Mouse (Mus musculus) ES-E14 (cell line): ENCODE data around the gene C9orf72. TPM values are rescaled to one million over a fixed set of nuclear protein-coding genes. Genes with fewer than 3 reads are reported as not detected.

Experiments used
- DNase-seq: peaks from one replicate; pipeline ENCODE4 v3.0.0-alpha.2; 2013; ENCODE audit warnings: low read depth, low spot score
- H3K27ac ChIP-seq: 2 replicates; pipeline ENCODE4 v1.5.1; 2012; ENCODE audit warnings: low read depth, mild to moderate bottlenecking, low read length, moderate library complexity, mixed read lengths; ENCODE audit not compliant: poor library complexity, insufficient read depth, severe bottlenecking
- H3K36me3 ChIP-seq: 2 replicates; pipeline ENCODE4 v1.6.1; 2012; ENCODE audit warnings: mild to moderate bottlenecking, low read length, moderate library complexity, mixed read lengths; ENCODE audit not compliant: control insufficient read depth, poor library complexity, insufficient read depth, severe bottlenecking
- H3K4me1 ChIP-seq, 2 experiments: fragments of 150-350 bp in 1 of 2; sonication (generic) in 1 of 2; 2 replicates each; pipeline ENCODE4 v1.6.1; 2012; ENCODE audit warnings: low read length in 2 of 2, mild to moderate bottlenecking in 1 of 2, mixed read lengths in 1 of 2; ENCODE audit not compliant: control insufficient read depth in 2 of 2, insufficient read depth in 2 of 2, poor library complexity in 1 of 2
- H3K4me3 ChIP-seq, 2 experiments: fragments of 150-350 bp in 1 of 2; sonication (generic) in 1 of 2; 2 replicates each; pipeline ENCODE4 v1.5.1; 2012; ENCODE audit warnings: low read length in 2 of 2, low read depth in 1 of 2, mild to moderate bottlenecking in 1 of 2, mixed read lengths in 1 of 2; ENCODE audit not compliant: insufficient read depth in 1 of 2, poor library complexity in 1 of 2, severe bottlenecking in 1 of 2
- H3K9ac ChIP-seq: 2 replicates; pipeline ENCODE4 v1.6.1; 2012; ENCODE audit warnings: low read depth, mild to moderate bottlenecking, low read length, mixed read lengths; ENCODE audit not compliant: poor library complexity, insufficient read depth, severe bottlenecking
- H3K9me3 ChIP-seq: fragments of 150-350 bp; sonication (generic); 2 replicates; pipeline ENCODE4 v1.6.1; 2012; ENCODE audit warnings: low read depth, mild to moderate bottlenecking, low read length; ENCODE audit not compliant: control insufficient read depth, insufficient read depth
- CHD2 ChIP-seq: IDR thresholded peaks from 2 replicates; pipeline ENCODE4 v1.6.1; 2014; ENCODE audit warnings: mild to moderate bottlenecking, low read depth, low read length, inconsistent platforms
- HCFC1 ChIP-seq: IDR thresholded peaks from 2 replicates; pipeline ENCODE4 v1.6.1; 2012; ENCODE audit warnings: low read length, inconsistent platforms, borderline replicate concordance; ENCODE audit not compliant: insufficient read depth
- MAFK ChIP-seq: IDR thresholded peaks from 2 replicates; pipeline ENCODE4 v1.6.1; 2014; ENCODE audit warnings: mild to moderate bottlenecking, low read depth, low read length, inconsistent platforms; ENCODE audit not compliant: insufficient read depth
- ZC3H11A ChIP-seq: IDR thresholded peaks from 2 replicates; pipeline ENCODE4 v1.6.1; 2012; ENCODE audit warnings: low read depth, mild to moderate bottlenecking, inconsistent platforms, low read length, borderline replicate concordance
- ZNF384 ChIP-seq: IDR thresholded peaks from 2 replicates; pipeline ENCODE4 v1.6.1; 2012; ENCODE audit warnings: low read depth, low read length, inconsistent platforms
- in situ Hi-C, 2 experiments: fragments of 600-800 bp; cut with MboI; formaldehyde crosslinking; loops; one replicate each; pipeline ENCODE4 v1.15.1; 2025; ENCODE audit warnings: low sequenced_read_pairs in 2 of 2, inconsistent platforms in 1 of 2; ENCODE audit not compliant: unreplicated experiment in 2 of 2
- total RNA-seq: library from RNA; depleted of rRNA; stranded (reverse); fragments of 300-350 nt; gene quantifications from 2 replicates; pipeline ENCODE4 v1.2.3, GENCODE M21; 2012

C9orf72 gene
- total RNA-seq, 1 experiment, result 7.1 TPM

GRCm38 (mm10) chr4:35189794-35190193, 36.2 kb downstream of the C9orf72 start:
- DNase-seq, result no peak
- Histone ChIP-seq H3K36me3 (peaks cover 2% of the 10 kb centered on the region; the same call in 1 of the 2 replicates), H3K9me3 (no peaks in the 10 kb centered on the region), H3K4me1 (peaks cover 2 to 4% of the 10 kb centered on the region in 2 experiments; a peak in 2 of 4 replicates), H3K27ac (no peak overlapping the region), H3K9ac (no peak overlapping the region), H3K4me3 (no peak overlapping the region)
- in situ Hi-C loops, result no loop called here
- no peak for TF ChIP-seq HCFC1
- no peak for TF ChIP-seq ZC3H11A
- TF ChIP-seq CHD2, result no peak
- no peak for TF ChIP-seq ZNF384
- no peak for TF ChIP-seq MAFK

- in situ Hi-C loops, result no loop called here
- peaks cover 0 to 2% of the 10 kb centered on the region in 2 experiments; a peak in 1 of 4 replicates for H3K4me1 ChIP-seq
- no peaks in the 10 kb centered on the region for H3K9me3 ChIP-seq
- no peak for DNase-seq
- no peak overlapping the region for H3K4me3 ChIP-seq
- H3K27ac ChIP-seq, result no peak overlapping the region
- H3K36me3 ChIP-seq, result no peaks in the 10 kb centered on the region
- H3K9ac ChIP-seq, result no peak overlapping the region
- TF ChIP-seq HCFC1, result no peak
- no peak for TF ChIP-seq MAFK
- TF ChIP-seq ZNF384, result no peak
- no peak for TF ChIP-seq CHD2
- no peak for TF ChIP-seq ZC3H11A
Measured at GRCm38 (mm10) chr4:35187617-35188326, 38.2 kb downstream of the C9orf72 start.

- no peak overlapping the region for H3K27ac ChIP-seq
- H3K4me3 ChIP-seq, result no peak overlapping the region
- no peak for DNase-seq
- TF ChIP-seq HCFC1 (no peak), MAFK (no peak), CHD2 (no peak), ZC3H11A (no peak), ZNF384 (no peak)
- H3K36me3 ChIP-seq, result no peaks in the 10 kb centered on the region
- H3K4me1 ChIP-seq, result no peaks in the 10 kb centered on the region
- H3K9ac ChIP-seq, result no peak overlapping the region
- in situ Hi-C loops, result no loop called here
- no peaks in the 10 kb centered on the region for H3K9me3 ChIP-seq
Measured at GRCm38 (mm10) chr4:35177926-35178645, 47.9 kb downstream of the C9orf72 start.

GRCm38 (mm10) chr4:35175566-35175965, 50.4 kb downstream of the C9orf72 start:
- Histone ChIP-seq H3K36me3 (no peaks in the 10 kb centered on the region), H3K4me3 (no peak overlapping the region), H3K9me3 (no peaks in the 10 kb centered on the region), H3K4me1 (no peaks in the 10 kb centered on the region), H3K27ac (no peak overlapping the region), H3K9ac (no peak overlapping the region)
- TF ChIP-seq MAFK (no peak), ZNF384 (peak; percentile 72; the same call in 1 of the 2 replicates), ZC3H11A (no peak), HCFC1 (no peak), CHD2 (no peak)
- in situ Hi-C loops, result no loop called here
- DNase-seq, result peak; percentile 20
